Mouse (Mus musculus) forebrain, embryonic 13.5 days (tissue): ENCODE measurements around the gene Lemd2. TPM values are rescaled to one million over a fixed set of nuclear protein-coding genes. Genes with fewer than 3 reads are reported as not detected.

Source experiments
- ATAC-seq: fragments of 200-750 bp; cut with Nextera tagmentation; 2 replicates; pipeline ENCODE4 v1.8.0; 2017
- H3K27ac ChIP-seq: fragments of 300-500 bp; sonication (generic); 2 replicates; pipeline ENCODE4 v1.5.1; 2015; ENCODE audit warnings: inconsistent platforms, mild to moderate bottlenecking, moderate library complexity
- H3K27me3 ChIP-seq: fragments of 300-500 bp; sonication (generic); 2 replicates; pipeline ENCODE4 v1.6.1; 2015; ENCODE audit warnings: mild to moderate bottlenecking, inconsistent platforms
- H3K36me3 ChIP-seq: fragments of 300-500 bp; sonication (generic); 2 replicates; pipeline ENCODE4 v1.6.1; 2015; ENCODE audit warnings: mild to moderate bottlenecking, inconsistent platforms; ENCODE audit not compliant: poor library complexity, severe bottlenecking
- H3K4me1 ChIP-seq: fragments of 300-500 bp; sonication (generic); 2 replicates; pipeline ENCODE4 v1.6.1; 2015; ENCODE audit warnings: inconsistent platforms
- H3K4me2 ChIP-seq: fragments of 300-500 bp; sonication (generic); 2 replicates; pipeline ENCODE4 v1.6.1; 2015; ENCODE audit warnings: inconsistent platforms, mild to moderate bottlenecking, moderate library complexity
- H3K4me3 ChIP-seq: fragments of 300-500 bp; sonication (generic); 2 replicates; pipeline ENCODE4 v1.5.1; 2015; ENCODE audit warnings: mild to moderate bottlenecking, inconsistent platforms
- H3K9ac ChIP-seq: fragments of 300-500 bp; sonication (generic); 2 replicates; pipeline ENCODE4 v1.6.1; 2015; ENCODE audit warnings: mild to moderate bottlenecking, inconsistent platforms
- H3K9me3 ChIP-seq: fragments of 300-500 bp; sonication (generic); replicated peaks from 2 replicates; pipeline ENCODE4 v1.6.1; 2016; ENCODE audit warnings: inconsistent platforms
- WGBS: fragments of 180-500 bp; shearing (Covaris S2); methylation state at CpG from one replicate; pipeline ENCODE4 v1.1.7; 2015; 5-methylcytosine and 5-hydroxymethylcytosine counted together
- polyA plus RNA-seq: library from polyadenylated mRNA; unstranded; fragments of >200 nt; fragmentation: Nextera tagmentation; extraction: Ambion mirVana; gene quantifications from 2 replicates; pipeline ENCODE4 v1.2.1, GENCODE M21; 2015

The Lemd2 gene
- polyA plus RNA-seq, 1 experiment from 2014 or later, result 14.6 TPM

- Histone ChIP-seq H3K4me3 (no peak overlapping the region), H3K27ac (no peak overlapping the region), H3K4me1 (peaks cover 28% of the 10 kb centered on the region), H3K9me3 (no peaks in the 10 kb centered on the region), H3K9ac (no peak overlapping the region), H3K36me3 (no peaks in the 10 kb centered on the region), H3K4me2 (no peak overlapping the region), H3K27me3 (no peaks in the 10 kb centered on the region)
- 23% methylated on average over 8 of the region's 8 CpGs for WGBS
- no peak for ATAC-seq
Measured at GRCm38 (mm10) chr17:27146323-27146923, 57.8 kb downstream of the Lemd2 start.

- H3K9ac ChIP-seq, result no peak overlapping the region
- no peak for ATAC-seq
- H3K4me1 ChIP-seq, result peaks cover 48% of the 10 kb centered on the region
- H3K9me3 ChIP-seq, result no peaks in the 10 kb centered on the region
- 81% methylated on average over 4 of the region's 4 CpGs for WGBS
- H3K4me2 ChIP-seq, result no peak overlapping the region
- no peak overlapping the region for H3K27ac ChIP-seq
- H3K4me3 ChIP-seq, result no peak overlapping the region
- H3K36me3 ChIP-seq, result no peaks in the 10 kb centered on the region
- no peaks in the 10 kb centered on the region for H3K27me3 ChIP-seq
Measured at GRCm38 (mm10) chr17:27144152-27144551, 60.1 kb downstream of the Lemd2 start.

DNA sequence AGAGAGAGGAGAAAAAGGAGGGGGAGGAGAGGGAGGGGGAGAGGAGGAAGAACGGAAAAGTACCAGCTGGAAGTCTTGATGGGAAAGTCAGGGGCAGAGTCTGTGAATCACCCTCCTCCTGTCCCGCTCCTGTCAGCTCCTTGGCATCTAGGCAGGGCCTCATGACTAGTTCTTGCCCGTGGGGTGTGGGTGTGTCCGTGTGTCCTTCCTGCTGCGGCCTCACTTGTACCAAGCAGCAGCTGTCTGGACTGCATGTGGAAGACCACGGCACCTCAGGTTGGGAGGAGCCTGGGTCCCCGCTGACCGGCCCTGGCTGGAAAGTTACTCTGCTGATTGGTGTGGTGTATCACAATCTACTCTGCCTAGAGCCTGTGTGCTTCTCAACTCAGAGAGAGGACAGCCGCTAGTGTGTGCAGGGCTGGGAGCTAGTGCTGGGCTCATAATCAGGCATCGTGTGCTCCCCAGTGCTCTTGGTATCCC lies 62.3 kb downstream of the Lemd2 start:
- no peaks in the 10 kb centered on the region for H3K9me3 ChIP-seq
- no peak overlapping the region for H3K4me3 ChIP-seq
- H3K9ac ChIP-seq, result no peak overlapping the region
- peaks cover 60% of the 10 kb centered on the region for H3K4me1 ChIP-seq
- no peaks in the 10 kb centered on the region for H3K27me3 ChIP-seq
- no peaks in the 10 kb centered on the region for H3K36me3 ChIP-seq
- no peak for ATAC-seq
- 45% methylated on average over 10 of the region's 10 CpGs for WGBS
- no peak overlapping the region for H3K27ac ChIP-seq
- no peak overlapping the region for H3K4me2 ChIP-seq

- H3K4me1 ChIP-seq, result peaks cover 49% of the 10 kb centered on the region
- no peaks in the 10 kb centered on the region for H3K9me3 ChIP-seq
- no peaks in the 10 kb centered on the region for H3K27me3 ChIP-seq
- no peak overlapping the region for H3K9ac ChIP-seq
- H3K4me2 ChIP-seq, result no peak overlapping the region
- no peaks in the 10 kb centered on the region for H3K36me3 ChIP-seq
- H3K27ac ChIP-seq, result no peak overlapping the region
- ATAC-seq, result no peak
- H3K4me3 ChIP-seq, result no peak overlapping the region
- 45% methylated on average over 9 of the region's 9 CpGs for WGBS
Measured at GRCm38 (mm10) chr17:27140262-27140661, 64.0 kb downstream of the Lemd2 start.

Other genes with a start within 250 kb of the Lemd2 start
- 17.4 and 17.7 TPM in 2 replicates for gene Zbtb9, start 231.3 kb downstream of the Lemd2 start, polyA plus RNA-seq
- 1.9 and 2.6 TPM in 2 replicates for gene Bak1, start 175.5 kb downstream of the Lemd2 start, polyA plus RNA-seq
- gene Itpr3, start 147.2 kb downstream of the Lemd2 start, polyA plus RNA-seq, result 0.41 and 0.52 TPM in 2 replicates
- 310 and 318 TPM in 2 replicates for gene Uqcc2, start 70.6 kb downstream of the Lemd2 start, polyA plus RNA-seq
- gene Ip6k3, start 36.7 kb downstream of the Lemd2 start, polyA plus RNA-seq, result 0.21 and 0.35 TPM in 2 replicates